Mouse (Mus musculus): Measurements from ENCODE around the gene Gm29666. TPM values are rescaled to one million over a fixed set of nuclear protein-coding genes. Genes with fewer than 3 reads are reported as not detected.

The Gm29666 gene
- total and polyA plus RNA-seq, 3 experiments: 0.11 to 7.0 (median 1.9) TPM

GRCm38 (mm10) chr15:84924781-84925315 is 5.0 kb upstream of the Gm29666 start:
- H3K4me1 ChIP-seq (ENCODE audit: insufficient read depth, low read depth, low read length): peaks cover 45% of the 10 kb centered on the region
- H3K9me3 ChIP-seq (replicated peaks): no peaks in the 10 kb centered on the region
- H3K36me3 ChIP-seq (replicated peaks): peaks cover 53% of the 10 kb centered on the region
- H3K4me3 ChIP-seq (ENCODE audit: low read depth, low read length): peak overlapping the region; percentile 96
- ATAC-seq (ENCODE audit: extremely low read depth, insufficient number of reproducible peaks, low FRiP score, poor library complexity, severe bottlenecking) (no peak), DNase-seq (ENCODE audit: low spot score) (peak; percentile 14)
- H3K27me3 ChIP-seq (ENCODE audit: insufficient read depth, low read length): no peaks in the 10 kb centered on the region
- no peak for TF ChIP-seq GATA1 (IDR thresholded peaks at IDR 0.05; ENCODE audit: borderline replicate concordance, low read length)
- TF ChIP-seq TAL1 (conservative IDR thresholded peaks at IDR 0.05; ENCODE audit: low read depth, low read length): no peak
- no peak; the same call in 1 of the 2 replicates for TF ChIP-seq CTCF (IDR thresholded peaks at IDR 0.05; ENCODE audit: low read depth, low read length)
- TF ChIP-seq POLR2AphosphoS5 (IDR thresholded peaks at IDR 0.05; ENCODE audit: insufficient replicate concordance, low read depth, low read length): no peak
- TF ChIP-seq GATA2 (IDR thresholded peaks at IDR 0.05; ENCODE audit: borderline replicate concordance, low read depth, low read length): no peak

- ATAC-seq (ENCODE audit: extremely low read depth, insufficient number of reproducible peaks, low FRiP score, poor library complexity, severe bottlenecking) (no peak), DNase-seq (ENCODE audit: low spot score) (peak; percentile 30)
- TF ChIP-seq GATA1 (IDR thresholded peaks at IDR 0.05; ENCODE audit: borderline replicate concordance, low read length): no peak
- no peak for TF ChIP-seq TAL1 (conservative IDR thresholded peaks at IDR 0.05; ENCODE audit: low read depth, low read length)
- TF ChIP-seq POLR2AphosphoS5 (IDR thresholded peaks at IDR 0.05; ENCODE audit: insufficient replicate concordance, low read depth, low read length): no peak
- no peak for TF ChIP-seq CTCF (IDR thresholded peaks at IDR 0.05; ENCODE audit: low read depth, low read length)
- TF ChIP-seq GATA2 (IDR thresholded peaks at IDR 0.05; ENCODE audit: borderline replicate concordance, low read depth, low read length): no peak
- peaks cover 49% of the 10 kb centered on the region for H3K36me3 ChIP-seq (replicated peaks)
- peak overlapping the region; percentile 96 for H3K4me3 ChIP-seq (ENCODE audit: low read depth, low read length)
- H3K27me3 ChIP-seq (ENCODE audit: insufficient read depth, low read length): no peaks in the 10 kb centered on the region
- no peaks in the 10 kb centered on the region for H3K9me3 ChIP-seq (replicated peaks)
- peaks cover 40% of the 10 kb centered on the region for H3K4me1 ChIP-seq (ENCODE audit: insufficient read depth, low read depth, low read length)
These were observed 3.8 kb upstream of the Gm29666 start for GRCm38 (mm10) chr15:84923508-84924181.

GRCm38 (mm10) chr15:84922884-84923507 is 3.2 kb upstream of the Gm29666 start, which contains the start of gene Nup50:
Nup50 (plus strand) TSS chr15:84923411.
- TF ChIP-seq GATA2 (IDR thresholded peaks at IDR 0.05; ENCODE audit: borderline replicate concordance, low read depth, low read length) (no peak), TAL1 (conservative IDR thresholded peaks at IDR 0.05; ENCODE audit: low read depth, low read length) (no peak), CTCF (IDR thresholded peaks at IDR 0.05; ENCODE audit: low read depth, low read length) (no peak), GATA1 (IDR thresholded peaks at IDR 0.05; ENCODE audit: borderline replicate concordance, low read length) (no peak), POLR2AphosphoS5 (IDR thresholded peaks at IDR 0.05; ENCODE audit: insufficient replicate concordance, low read depth, low read length) (no peak)
- ATAC-seq (ENCODE audit: extremely low read depth, insufficient number of reproducible peaks, low FRiP score, poor library complexity, severe bottlenecking): peak; percentile 87
- H3K9me3 ChIP-seq (replicated peaks): no peaks in the 10 kb centered on the region
- H3K4me1 ChIP-seq (ENCODE audit: insufficient read depth, low read depth, low read length): peaks cover 38% of the 10 kb centered on the region
- DNase-seq (ENCODE audit: low spot score): peak; percentile 96
- H3K27me3 ChIP-seq (ENCODE audit: insufficient read depth, low read length): no peaks in the 10 kb centered on the region
- peak within 1 kb of the TSS; percentile 96 for H3K4me3 ChIP-seq (ENCODE audit: low read depth, low read length)
- H3K36me3 ChIP-seq (replicated peaks): peaks cover 50% of the 10 kb centered on the region

GRCm38 (mm10) chr15:84913201-84913600 is 6.6 kb downstream of the Gm29666 start:
- TF ChIP-seq TAL1 (conservative IDR thresholded peaks at IDR 0.05; ENCODE audit: low read depth, low read length) (no peak), GATA2 (IDR thresholded peaks at IDR 0.05; ENCODE audit: borderline replicate concordance, low read depth, low read length) (no peak), POLR2AphosphoS5 (IDR thresholded peaks at IDR 0.05; ENCODE audit: insufficient replicate concordance, low read depth, low read length) (no peak), GATA1 (IDR thresholded peaks at IDR 0.05; ENCODE audit: borderline replicate concordance, low read length) (no peak), CTCF (IDR thresholded peaks at IDR 0.05; ENCODE audit: low read depth, low read length) (no peak)
- no peak overlapping the region for H3K4me3 ChIP-seq (ENCODE audit: low read depth, low read length)
- H3K9me3 ChIP-seq (replicated peaks): peaks cover 24% of the 10 kb centered on the region
- H3K27me3 ChIP-seq (ENCODE audit: insufficient read depth, low read length): no peaks in the 10 kb centered on the region
- DNase-seq (ENCODE audit: low spot score) (no peak), ATAC-seq (ENCODE audit: extremely low read depth, insufficient number of reproducible peaks, low FRiP score, poor library complexity, severe bottlenecking) (no peak)
- H3K4me1 ChIP-seq (ENCODE audit: insufficient read depth, low read depth, low read length): no peaks in the 10 kb centered on the region; the same call in 1 of the 2 replicates
- peaks cover 56% of the 10 kb centered on the region for H3K36me3 ChIP-seq (replicated peaks)

- no peak for ATAC-seq (ENCODE audit: extremely low read depth, insufficient number of reproducible peaks, low FRiP score, poor library complexity, severe bottlenecking)
- 0 out of 2 replicates have a peak, but pooled peaks cover 1% of the 10 kb centered on the region for H3K9me3 ChIP-seq (replicated peaks)
- TF ChIP-seq POLR2AphosphoS5 (IDR thresholded peaks at IDR 0.05; ENCODE audit: insufficient replicate concordance, low read depth, low read length): no peak
- no peak for TF ChIP-seq GATA1 (IDR thresholded peaks at IDR 0.05; ENCODE audit: borderline replicate concordance, low read length)
- TF ChIP-seq CTCF (IDR thresholded peaks at IDR 0.05; ENCODE audit: low read depth, low read length): no peak
- TF ChIP-seq TAL1 (conservative IDR thresholded peaks at IDR 0.05; ENCODE audit: low read depth, low read length): no peak
- no peak for TF ChIP-seq GATA2 (IDR thresholded peaks at IDR 0.05; ENCODE audit: borderline replicate concordance, low read depth, low read length)
- H3K27me3 ChIP-seq (ENCODE audit: insufficient read depth, low read length): no peaks in the 10 kb centered on the region
- no peak for DNase-seq (ENCODE audit: low spot score)
- no peak overlapping the region for H3K4me3 ChIP-seq (ENCODE audit: low read depth, low read length)
- no peaks in the 10 kb centered on the region for H3K4me1 ChIP-seq (ENCODE audit: insufficient read depth, low read depth, low read length)
- no peaks in the 10 kb centered on the region for H3K36me3 ChIP-seq (replicated peaks)
These were observed 15.9 kb downstream of the Gm29666 start for GRCm38 (mm10) chr15:84903843-84904385.

GRCm38 (mm10) chr15:84898077-84898476 is 21.8 kb downstream of the Gm29666 start:
- H3K9me3 ChIP-seq (replicated peaks): peaks cover 26% of the 10 kb centered on the region
- H3K36me3 ChIP-seq (replicated peaks): no peaks in the 10 kb centered on the region
- TF ChIP-seq CTCF (IDR thresholded peaks at IDR 0.05; ENCODE audit: low read depth, low read length): no peak
- TF ChIP-seq GATA2 (IDR thresholded peaks at IDR 0.05; ENCODE audit: borderline replicate concordance, low read depth, low read length): no peak
- TF ChIP-seq TAL1 (conservative IDR thresholded peaks at IDR 0.05; ENCODE audit: low read depth, low read length): no peak
- ATAC-seq (ENCODE audit: extremely low read depth, insufficient number of reproducible peaks, low FRiP score, poor library complexity, severe bottlenecking) (no peak), DNase-seq (ENCODE audit: low spot score) (no peak)
- no peaks in the 10 kb centered on the region for H3K4me1 ChIP-seq (ENCODE audit: insufficient read depth, low read depth, low read length)
- no peaks in the 10 kb centered on the region for H3K27me3 ChIP-seq (ENCODE audit: insufficient read depth, low read length)
- no peak overlapping the region for H3K4me3 ChIP-seq (ENCODE audit: low read depth, low read length)
